Mouse (Mus musculus) hindbrain, embryonic 10.5 days (tissue): ENCODE data around the gene Zbed5. TPM values are rescaled to one million over a fixed set of nuclear protein-coding genes. Genes with fewer than 3 reads are reported as not detected.
A peak's percentile ranks its signal among the peaks of the same experiment; 100 is the strongest.
"Not testable (repeated sequence)": the region's sequence is repeated elsewhere in the genome, so short reads cannot be mapped to it uniquely, and the experiment has no call there.

ENCODE experiments used
- DNase-seq: peaks from one replicate; pipeline ENCODE4 v3.0.0-alpha.2; 2017; ENCODE audit warnings: low spot score
- H3K27ac ChIP-seq: fragments of 300-500 bp; sonication (generic); 2 replicates; pipeline ENCODE4 v1.5.1; 2016; ENCODE audit warnings: mild to moderate bottlenecking, moderate library complexity
- H3K27me3 ChIP-seq: fragments of 300-500 bp; sonication (generic); 2 replicates; pipeline ENCODE4 v1.6.1; 2016; ENCODE audit warnings: mild to moderate bottlenecking; ENCODE audit not compliant: poor library complexity, insufficient read depth, severe bottlenecking
- H3K36me3 ChIP-seq: fragments of 300-500 bp; sonication (generic); 2 replicates; pipeline ENCODE4 v1.6.1; 2016; ENCODE audit warnings: mild to moderate bottlenecking, moderate library complexity
- H3K4me1 ChIP-seq: fragments of 300-500 bp; sonication (generic); replicated peaks from 2 replicates; pipeline ENCODE4 v1.6.1; 2016; ENCODE audit warnings: mild to moderate bottlenecking
- H3K4me3 ChIP-seq: fragments of 300-500 bp; sonication (generic); 2 replicates; pipeline ENCODE4 v1.5.1; 2016; ENCODE audit warnings: mild to moderate bottlenecking, moderate library complexity
- H3K9me3 ChIP-seq: fragments of 300-500 bp; sonication (generic); 2 replicates; pipeline ENCODE4 v1.6.1; 2016; ENCODE audit warnings: mild to moderate bottlenecking, moderate library complexity
- WGBS: fragments of 180-500 bp; shearing (Covaris S2); methylation state at CpG from one replicate; pipeline ENCODE4 v1.1.7; 2016; 5-methylcytosine and 5-hydroxymethylcytosine counted together
- polyA plus RNA-seq: library from polyadenylated mRNA; unstranded; fragments of >200 nt; fragmentation: Nextera tagmentation; extraction: Ambion mirVana; gene quantifications from 2 replicates; pipeline ENCODE4 v1.2.1, GENCODE M21; 2016

Zbed5 gene
- polyA plus RNA-seq, 1 experiment from 2014 or later, result 6.7 TPM

DNA sequence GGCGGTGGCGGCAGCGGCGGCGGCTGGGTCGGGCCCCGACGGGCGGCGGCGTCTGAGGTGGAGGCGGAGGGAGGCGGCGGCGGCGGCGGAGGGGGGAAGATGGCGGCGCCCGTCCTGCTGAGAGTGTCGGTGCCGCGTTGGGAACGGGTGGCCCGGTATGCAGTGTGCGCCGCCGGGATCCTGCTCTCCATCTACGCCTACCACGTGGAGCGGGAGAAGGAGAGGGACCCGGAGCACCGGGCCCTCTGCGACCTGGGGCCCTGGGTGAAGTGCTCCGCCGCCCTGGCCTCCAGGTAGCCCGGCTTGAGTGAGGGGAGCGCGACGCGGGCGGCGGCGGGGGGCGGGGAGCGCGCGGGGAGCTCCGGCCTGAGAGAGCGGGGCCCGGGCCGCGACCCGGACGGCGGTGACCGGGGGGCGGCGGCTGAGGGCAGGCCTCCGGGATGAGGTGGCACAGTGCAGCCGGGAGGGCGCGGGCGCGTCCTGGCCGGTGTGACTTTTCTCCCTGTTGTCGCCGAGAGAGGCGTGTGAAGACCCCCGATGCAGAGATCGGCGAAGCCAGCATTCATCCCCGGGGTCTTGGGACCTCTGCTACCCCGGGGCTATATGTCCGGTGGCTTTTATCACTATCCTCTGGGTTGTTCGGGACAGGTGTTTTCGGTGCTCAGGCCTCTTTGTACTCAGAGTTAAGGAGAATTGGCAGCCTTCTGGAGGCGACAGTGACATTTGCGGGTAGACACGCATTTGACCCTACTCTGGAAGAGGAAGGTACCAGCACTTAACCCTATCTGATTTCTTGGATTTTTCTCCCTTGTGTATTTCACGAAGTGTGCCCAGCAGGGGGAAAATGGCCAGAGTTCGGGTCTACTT, 46.8 kb downstream of the Zbed5 start:
- H3K9me3 ChIP-seq, H3K27me3 ChIP-seq: not testable (repeated sequence)
- DNase-seq, result peak; percentile 49
- Histone ChIP-seq H3K4me1 (peaks cover 13% of the 10 kb centered on the region), H3K36me3 (peaks cover 22% of the 10 kb centered on the region), H3K27ac (peak overlapping the region; percentile 93), H3K4me3 (peak overlapping the region; percentile 96)
- WGBS, result under 1% methylated on average over 53 of the region's 82 CpGs

DNA sequence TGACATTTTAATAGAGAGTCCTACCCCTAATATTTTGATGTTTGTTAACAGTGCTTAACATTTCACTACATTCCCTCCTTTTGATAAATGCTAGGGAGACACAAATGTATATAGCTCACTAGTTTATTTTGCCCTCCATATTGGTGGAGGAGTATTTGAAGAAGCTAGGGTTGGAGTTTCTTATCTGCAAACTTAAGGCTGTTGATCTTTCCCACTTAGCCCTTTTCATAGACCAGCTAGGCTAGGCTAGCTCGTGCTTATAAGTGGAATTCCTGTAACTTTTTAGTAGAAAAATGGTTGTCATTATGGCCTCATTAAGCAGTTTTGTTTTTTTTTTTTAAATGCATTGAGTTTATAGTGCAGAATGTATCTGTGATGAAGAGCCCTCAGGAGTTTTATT, 47.9 kb downstream of the Zbed5 start:
- no peaks in the 10 kb centered on the region for H3K27me3 ChIP-seq

DNA sequence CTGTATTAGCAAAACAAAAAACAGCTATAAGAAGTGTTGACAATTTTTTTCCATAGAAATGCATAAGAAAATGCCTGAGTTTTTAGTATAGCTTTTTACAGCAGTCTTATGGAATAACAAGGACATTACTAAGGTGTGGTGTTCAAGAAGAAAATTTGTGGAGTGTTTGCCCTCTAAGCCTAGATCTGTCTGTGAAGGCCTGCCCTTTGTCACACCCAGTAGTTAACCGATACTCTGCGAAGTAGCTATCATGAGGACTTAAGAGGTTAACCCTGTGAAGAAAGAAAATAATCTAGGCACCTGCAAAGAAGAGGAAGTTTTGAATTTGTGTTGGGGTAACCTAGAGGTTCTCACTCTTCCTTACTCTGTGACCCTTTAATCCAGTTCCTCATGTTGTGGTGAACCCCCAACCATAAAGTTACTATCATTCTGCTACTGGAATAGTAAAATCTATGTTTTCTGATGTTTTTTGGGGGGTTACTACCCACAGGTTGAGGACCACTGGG, 52.1 kb downstream of the Zbed5 start:
- Histone ChIP-seq H3K27ac (no peak overlapping the region), H3K36me3 (peaks cover 33% of the 10 kb centered on the region), H3K4me1 (peaks cover 10% of the 10 kb centered on the region), H3K9me3 (no peaks in the 10 kb centered on the region), H3K27me3 (no peaks in the 10 kb centered on the region), H3K4me3 (no peak overlapping the region)
- WGBS, result 95% methylated on average over 2 of the region's 2 CpGs
- DNase-seq, result no peak

More for the DNA sequence above, 47.9 kb downstream of the Zbed5 start:
- peaks cover 13% of the 10 kb centered on the region for H3K4me1 ChIP-seq
- H3K27ac ChIP-seq, result no peak overlapping the region
- no peak overlapping the region for H3K4me3 ChIP-seq
- DNase-seq, result no peak
- peaks cover 31% of the 10 kb centered on the region for H3K36me3 ChIP-seq
- no peaks in the 10 kb centered on the region for H3K9me3 ChIP-seq
- WGBS, result 89% methylated on average over 1 of the region's 1 CpGs

DNA sequence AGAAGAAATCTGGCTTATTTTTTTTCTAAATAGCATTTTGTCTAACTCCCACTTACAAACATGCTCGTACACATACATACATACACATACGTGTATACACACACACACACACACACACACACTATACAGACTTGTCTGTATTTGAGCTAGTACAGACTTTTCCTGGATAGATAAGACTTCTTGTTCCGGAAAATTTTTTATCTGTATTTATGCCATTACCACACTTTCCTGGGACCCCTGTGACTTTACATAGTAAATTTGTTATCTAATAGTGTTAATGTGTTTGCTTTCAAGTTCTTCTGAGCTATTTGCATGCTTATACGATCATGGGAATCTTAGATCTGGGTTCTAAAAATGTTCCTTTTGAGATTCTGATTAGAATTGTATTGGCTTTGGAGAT, 56.6 kb downstream of the Zbed5 start:
- DNase-seq, result no peak
- H3K27ac ChIP-seq, result no peak overlapping the region
- H3K36me3 ChIP-seq, result peaks cover 15% of the 10 kb centered on the region
- no peaks in the 10 kb centered on the region for H3K4me1 ChIP-seq
- H3K9me3 ChIP-seq, result no peaks in the 10 kb centered on the region
- 93% methylated on average over 4 of the region's 4 CpGs for WGBS
- H3K27me3 ChIP-seq, result no peaks in the 10 kb centered on the region
- no peak overlapping the region for H3K4me3 ChIP-seq

Other genes starting within 250 kb of the Zbed5 start
- 6.5 and 6.8 TPM in 2 replicates for gene Zfp11, start 225.6 kb upstream of the Zbed5 start, polyA plus RNA-seq
- gene Sept14, start 187.2 kb upstream of the Zbed5 start, polyA plus RNA-seq, result not detected in 2 replicates
- gene Mrps17, start 180.2 kb upstream of the Zbed5 start, polyA plus RNA-seq, result 183 and 185 TPM in 2 replicates
- 73.4 and 74.3 TPM in 2 replicates for gene Nipsnap2, start 170.7 kb upstream of the Zbed5 start, polyA plus RNA-seq
- gene Psph, start 108.3 kb upstream of the Zbed5 start, polyA plus RNA-seq, result 40.2 and 40.5 TPM in 2 replicates
- gene Sumf2, start 48.7 kb upstream of the Zbed5 start, polyA plus RNA-seq, result 46.6 and 47.5 TPM in 2 replicates
- gene Chchd2, start 8.3 kb upstream of the Zbed5 start, polyA plus RNA-seq, result 1,092 and 1,098 TPM in 2 replicates
- 0.10 and 0.26 TPM in 2 replicates for gene Phkg1, start 2.8 kb downstream of the Zbed5 start, polyA plus RNA-seq
- gene Nupr1l, start 12.8 kb downstream of the Zbed5 start, polyA plus RNA-seq, result 3.5 and 4.3 TPM in 2 replicates
- 32.1 and 32.4 TPM in 2 replicates for gene Vkorc1l1, start 46.2 kb downstream of the Zbed5 start, polyA plus RNA-seq
- gene Gusb, start 107.3 kb downstream of the Zbed5 start, polyA plus RNA-seq, result 36.1 and 40.5 TPM in 2 replicates
- 37.9 and 40.8 TPM in 2 replicates for gene Asl, start 133.5 kb downstream of the Zbed5 start, polyA plus RNA-seq
- 57.6 and 61.3 TPM in 2 replicates for gene Crcp, start 133.6 kb downstream of the Zbed5 start, polyA plus RNA-seq
- 50.0 and 50.3 TPM in 2 replicates for gene Tpst1, start 177.6 kb downstream of the Zbed5 start, polyA plus RNA-seq
- gene Kctd7, start 249.1 kb downstream of the Zbed5 start, polyA plus RNA-seq, result 5.0 and 6.6 TPM in 2 replicates